Mouse (Mus musculus) cerebellum, adult (tissue): Measurements from ENCODE around the gene Fmod.

Experiments
- ATAC-seq: cut with Nextera tagmentation; 2 replicates; pipeline ENCODE4 v1.9.2; 2017; ENCODE audit warnings: mild to moderate bottlenecking, moderate library complexity, mixed read lengths; ENCODE audit not compliant: insufficient number of reproducible peaks, low FRiP score, low TSS enrichment

Fmod gene

DNA sequence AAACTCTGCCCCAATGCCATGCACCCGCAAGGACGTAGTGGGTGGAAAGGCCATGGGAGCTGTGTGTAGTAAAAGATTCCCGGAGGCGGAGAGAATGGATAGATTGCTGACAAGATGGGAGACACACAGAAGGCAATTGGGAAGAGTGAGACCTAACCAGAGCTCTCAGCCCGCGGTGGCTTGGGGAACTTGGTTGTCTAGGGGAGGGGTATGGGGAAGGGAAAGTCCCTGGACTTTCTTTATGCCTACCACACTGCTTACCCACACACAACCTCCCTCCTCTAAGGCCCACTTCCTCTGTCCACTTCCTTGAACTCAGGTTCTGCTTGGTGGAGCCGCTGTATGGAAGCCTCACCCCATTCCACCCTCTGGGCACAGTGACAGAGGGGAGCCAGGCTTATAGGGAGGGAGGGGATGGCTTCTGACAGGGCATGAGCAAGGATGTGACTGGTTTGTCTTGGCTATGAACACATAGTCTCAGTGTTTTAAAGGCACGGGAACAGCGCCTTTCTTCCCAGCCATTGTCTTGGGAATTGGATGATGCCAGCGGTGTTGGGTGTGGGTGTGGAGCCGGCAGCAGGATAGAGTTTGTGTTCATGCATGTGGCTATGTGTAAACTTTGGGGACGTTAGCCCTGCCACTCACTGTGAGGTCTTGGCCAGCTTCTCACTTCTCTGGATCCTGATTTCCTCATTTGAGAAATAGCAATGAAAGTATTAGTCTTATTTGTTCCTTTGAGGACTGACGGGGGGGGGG lies 56.9 kb downstream of the Fmod start:
- no peak for ATAC-seq

DNA sequence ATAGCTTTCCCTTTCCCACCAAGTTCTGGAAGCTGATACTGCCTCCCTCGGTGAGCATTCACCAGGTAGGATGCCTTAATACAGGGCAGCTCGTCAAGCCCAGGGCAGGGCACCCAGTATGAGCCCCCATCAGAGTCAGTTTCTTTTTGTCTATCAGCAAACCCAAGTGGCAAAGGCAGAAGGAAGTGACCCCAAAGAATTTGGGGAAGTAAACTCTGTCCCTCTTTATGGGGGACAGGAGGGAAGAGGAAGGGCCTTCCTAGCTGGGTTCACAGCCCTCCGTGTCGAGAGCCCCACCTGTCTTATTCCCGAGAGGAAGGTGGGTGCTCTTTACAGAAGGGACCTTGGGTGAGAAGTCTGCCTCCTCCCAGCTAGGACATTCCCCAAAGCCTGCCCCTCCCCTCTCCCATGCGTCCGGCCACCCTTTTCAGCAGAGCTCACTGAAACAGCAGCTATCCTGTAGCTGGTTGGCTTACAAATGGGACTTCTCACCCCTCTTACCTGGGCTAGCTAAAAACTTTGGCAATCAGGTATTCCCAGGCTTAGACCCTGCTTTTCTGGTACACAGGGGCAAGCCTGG lies 58.1 kb downstream of the Fmod start:
- no peak for ATAC-seq

DNA sequence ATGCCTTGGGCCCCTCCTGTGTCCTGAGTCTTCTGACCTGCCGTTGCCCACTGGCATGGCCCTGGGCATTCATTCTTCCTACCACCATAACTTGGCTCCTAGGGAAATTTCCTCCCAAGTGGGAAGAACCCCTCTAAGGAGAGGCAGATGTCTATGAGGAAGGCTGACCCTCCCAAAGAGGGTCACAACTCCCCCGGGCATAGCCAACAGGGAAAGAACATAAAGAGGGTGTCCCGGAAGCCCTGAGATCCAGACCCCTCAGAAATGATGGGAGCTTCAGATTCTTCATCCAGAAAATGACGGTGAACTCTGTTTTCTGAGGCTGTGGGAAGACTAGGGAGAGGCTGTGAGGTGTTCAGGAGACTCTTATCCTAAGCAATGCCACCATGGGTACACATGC lies 58.7 kb downstream of the Fmod start:
- no peak for ATAC-seq

DNA sequence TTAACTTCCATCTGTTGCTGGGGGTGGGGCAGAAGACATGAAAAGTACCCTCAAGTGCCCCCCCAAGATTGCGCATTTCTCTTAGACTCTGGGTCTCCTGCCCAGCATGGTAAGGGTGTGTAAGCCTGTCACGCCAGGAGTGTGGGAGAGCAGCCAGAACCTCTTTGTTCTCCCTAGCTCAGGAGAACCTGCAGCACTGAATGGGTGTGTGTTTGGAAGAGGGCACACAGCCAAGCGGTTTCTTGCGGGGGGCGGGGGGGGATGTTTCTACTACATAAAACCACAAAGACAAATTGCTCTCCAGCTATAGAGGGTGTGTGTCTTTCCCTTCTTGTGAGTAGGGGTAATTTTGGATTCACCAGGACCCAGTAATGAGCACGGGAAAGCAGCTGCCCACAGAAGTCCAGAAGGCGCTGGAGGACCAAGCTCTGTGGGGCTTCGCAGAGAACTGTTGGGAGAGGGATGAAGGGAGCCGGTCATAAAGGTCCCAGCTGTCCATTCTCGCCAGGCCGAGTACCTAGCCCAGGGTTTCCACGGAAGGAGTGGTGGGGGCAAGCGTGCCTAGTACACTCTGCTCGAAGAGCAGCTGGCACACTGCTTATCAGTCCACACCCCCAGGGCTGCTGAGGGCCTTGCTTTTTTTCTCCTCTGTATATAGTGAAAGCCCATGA lies 59.3 kb downstream of the Fmod start:
- no peak for ATAC-seq

DNA sequence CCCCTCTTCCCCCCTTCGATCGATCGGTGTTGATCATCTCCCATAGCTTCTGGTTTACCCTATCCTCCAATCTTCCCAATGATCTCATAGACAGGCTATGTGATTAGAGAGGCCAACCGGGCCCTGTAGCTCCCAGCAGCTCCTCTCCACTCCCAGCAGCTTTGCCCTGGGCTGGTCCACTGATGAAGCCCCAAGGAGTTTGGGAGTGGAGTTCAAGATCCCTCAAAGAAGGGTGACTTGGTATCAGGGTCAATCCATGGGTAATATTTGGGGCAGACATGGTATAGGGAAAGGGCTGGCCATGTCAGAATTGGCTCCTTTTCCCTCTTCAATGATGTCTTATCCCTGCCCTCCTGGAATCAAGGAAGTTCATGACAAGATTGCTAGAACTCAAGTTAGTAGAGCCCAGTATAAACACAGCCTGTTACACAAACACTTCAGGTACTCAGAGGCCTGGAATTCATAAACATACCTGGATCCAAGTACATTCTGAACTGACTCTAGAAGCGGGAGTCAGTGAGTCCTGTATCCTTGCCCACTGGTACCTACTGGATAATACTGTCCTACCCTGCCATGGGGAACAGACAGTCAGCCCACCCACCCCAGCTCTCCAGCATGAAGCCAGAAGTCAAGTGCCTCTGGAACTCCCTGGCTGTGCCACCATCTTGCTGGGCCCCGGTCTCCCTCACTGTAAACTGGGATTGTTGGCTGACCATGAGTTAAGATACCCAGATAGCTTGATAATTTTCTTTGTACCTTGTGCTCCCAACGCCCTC lies 60.2 kb downstream of the Fmod start:
- no peak for ATAC-seq
